20 mouse cellular contexts compared by ENCODE assay signal in the genomic region with DNA sequence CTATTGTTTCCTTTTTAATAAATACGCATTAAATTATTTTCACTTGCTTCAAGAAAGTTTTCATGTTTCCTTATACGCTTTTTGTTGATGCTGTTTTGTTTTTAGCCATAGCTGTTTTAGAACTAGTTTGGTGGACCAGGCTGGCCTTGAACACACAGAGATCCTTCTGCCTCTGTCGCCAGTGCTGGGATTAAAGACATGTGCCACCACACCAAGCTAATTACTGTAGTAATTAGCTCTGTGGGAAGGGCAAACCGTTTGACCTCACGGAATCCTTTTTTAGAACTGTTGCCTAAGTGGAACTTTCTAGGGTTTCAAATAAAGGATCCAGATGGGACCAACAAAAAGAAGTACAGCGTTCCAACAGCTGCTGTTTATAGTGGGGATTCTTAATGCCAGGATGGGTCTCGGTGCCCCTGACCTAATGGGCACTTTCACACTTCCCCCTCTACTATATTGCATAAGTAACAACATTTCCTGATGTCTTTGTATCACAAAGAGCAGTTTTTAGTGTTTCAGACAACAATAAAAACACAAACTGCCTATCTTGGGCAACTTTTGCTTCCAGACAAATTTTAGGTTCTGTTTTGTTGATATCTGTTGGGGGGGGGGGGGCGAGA. TPM values are rescaled to one million over a fixed set of nuclear protein-coding genes. Genes with fewer than 3 reads are reported as not detected.
DNase-seq lines count a peak whose midpoint lies in the region; ATAC-seq and TF ChIP-seq lines count a peak whose summit lies in the region.
"Had no signal": no experiment of that assay in that cellular context is flagged by ENCODE, and none has a peak within 500 bp of the region (broad histone marks: within the 10 kb centered on the region; RNA-seq: fewer than 3 reads in every experiment).

No protein-coding gene starts in this region.

- no peak for ATAC-seq in heart, postnatal 0 days (ENCODE audit: insufficient read depth, low read depth)
- ATAC-seq: forebrain, embryonic 14.5 days; hindbrain, postnatal 0 days had no signal

- no peak for TF ChIP-seq CTCF in gastrocnemius, adult 2 months (IDR thresholded peaks at IDR 0.05)
- TF ChIP-seq CTCF in heart, postnatal 0 days (IDR thresholded peaks at IDR 0.05; ENCODE audit: low read depth): no peak
- no peak for TF ChIP-seq CTCF in bone marrow macrophage, adult 2 months (IDR thresholded peaks at IDR 0.05; ENCODE audit: low read depth, low read length)

- no peaks in the 10 kb centered on the region for H3K36me3 ChIP-seq in heart, postnatal 0 days (replicated peaks; ENCODE audit: control insufficient read depth, insufficient read depth, low read length)
- no peaks in the 10 kb centered on the region for H3K36me3 ChIP-seq in macrophage (ENCODE audit: inconsistent target)
- H3K36me3 ChIP-seq: embryonic facial prominence, embryonic 15.5 days; hindbrain, embryonic 13.5 days had no signal

- WGBS in heart, postnatal 0 days: 79% methylated on average over 8 of the region's 8 CpGs
- WGBS in macrophage (ENCODE audit: missing documents): 33% methylated on average over 7 of the region's 8 CpGs

- H3K4me1 ChIP-seq in heart, postnatal 0 days (ENCODE audit: control insufficient read depth, insufficient read depth): peaks cover 31% of the 10 kb centered on the region
- H3K4me1 ChIP-seq in bone marrow macrophage, adult 2 months (ENCODE audit: control insufficient read depth, insufficient read depth, low read length): peaks cover 58% of the 10 kb centered on the region

- H3K79me2 ChIP-seq in macrophage (ENCODE audit: inconsistent target): peaks cover 100% of the 10 kb centered on the region

- DNase-seq in gastrocnemius, adult 2 months: no peak
- no peak for DNase-seq in gastrocnemius, postnatal 36 days
- DNase-seq in heart, postnatal 0 days (ENCODE audit: low spot score): no peak
- DNase-seq in heart, postnatal 10 days: no peak
- no peak for DNase-seq in T-cell, adult 2 months (ENCODE audit: low spot score)
- no peak for DNase-seq in thymus, adult 18-20 months
- DNase-seq: adrenal gland, adult 2 months; adrenal gland, postnatal 25 days; cerebellum, adult 11 months; cerebellum, adult 8-10 months; cerebellum, postnatal 25 days; kidney, adult 11 months had no signal

- no peak overlapping the region for H3K9ac ChIP-seq in heart, postnatal 0 days (replicated peaks; ENCODE audit: low read depth, low read length)
- H3K9ac ChIP-seq: embryonic facial prominence, embryonic 15.5 days; hindbrain, embryonic 13.5 days had no signal

- intact Hi-C loops in gastrocnemius, adult 2 months (cut with DNase I): loop anchor here (2.0 kb wide), 1 partner anchor 15 kb away; a partner anchor contains a TSS
- intact Hi-C loops in gastrocnemius, postnatal 36 days (cut with DNase I): no loop called here
- intact Hi-C loops in heart, postnatal 10 days (cut with DNase I): loop anchor here (2.0 kb wide), 1 partner anchor 15 kb away; a partner anchor contains a TSS

- H3K27ac ChIP-seq in gastrocnemius, adult 2 months: peak overlapping the region; percentile 77
- H3K27ac ChIP-seq in heart, postnatal 0 days (ENCODE audit: low read depth): peak overlapping the region; percentile 49; the same call in 1 of the 2 replicates
- peak overlapping the region; percentile 56 for H3K27ac ChIP-seq in bone marrow macrophage, adult 2 months (ENCODE audit: insufficient read depth, low read depth, low read length)
- peak overlapping the region; percentile 32 for H3K27ac ChIP-seq in macrophage
- H3K27ac ChIP-seq: embryonic facial prominence, embryonic 15.5 days; forebrain, embryonic 10.5 days; hindbrain, embryonic 13.5 days; hindbrain, postnatal 0 days had no signal

- no peaks in the 10 kb centered on the region for H3K27me3 ChIP-seq in heart, postnatal 0 days (ENCODE audit: control insufficient read depth, insufficient read depth, low read length)
- H3K27me3 ChIP-seq: embryonic facial prominence, embryonic 15.5 days; hindbrain, embryonic 13.5 days had no signal

- TF ChIP-seq POLR2A in bone marrow macrophage, adult 2 months (IDR thresholded peaks at IDR 0.05; ENCODE audit: borderline replicate concordance, low read depth, low read length): no peak

- no peaks in the 10 kb centered on the region for H3K9me3 ChIP-seq in heart, postnatal 0 days (replicated peaks; ENCODE audit: control insufficient read depth, low read length)
- H3K9me3 ChIP-seq: embryonic facial prominence, embryonic 15.5 days; forebrain, embryonic 10.5 days; hindbrain, embryonic 13.5 days had no signal

- no peak overlapping the region for H3K4me3 ChIP-seq in gastrocnemius, adult 2 months
- H3K4me3 ChIP-seq in heart, postnatal 0 days (ENCODE audit: low read depth, low read length): no peak overlapping the region
- H3K4me3 ChIP-seq in bone marrow macrophage, adult 2 months (ENCODE audit: insufficient read depth, low read length): no peak overlapping the region
- H3K4me3 ChIP-seq in macrophage (ENCODE audit: inconsistent target): no peak overlapping the region
- H3K4me3 ChIP-seq: embryonic facial prominence, embryonic 15.5 days; erythroblast, embryonic 14.5 days; forebrain, embryonic 10.5 days; hindbrain, embryonic 13.5 days had no signal

- H3K4me2 ChIP-seq in heart, postnatal 0 days (ENCODE audit: low read depth, low read length): no peak overlapping the region
- H3K4me2 ChIP-seq: embryonic facial prominence, embryonic 15.5 days; hindbrain, embryonic 13.5 days had no signal

- TF ChIP-seq EP300 in heart, postnatal 0 days (IDR thresholded peaks at IDR 0.05; ENCODE audit: low read depth): no peak

RNA-seq across cellular contexts. Expression of a gene that starts 15.7 kb away (rescaled TPM):
- total RNA-seq in gastrocnemius, adult 2 months (2021): 10 to 100 TPM; 58.6 to 69.8 TPM
- 10 to 100 TPM; 55.6 TPM for total RNA-seq in gastrocnemius, postnatal 36 days (2021)
- total RNA-seq in heart, postnatal 0 days (2014; rRNA removed; ENCODE audit: low replicate concordance): 52.1 and 69.1 TPM in 2 replicates
- 13.9 and 15.1 TPM in 2 replicates for polyA plus RNA-seq in heart, postnatal 0 days (2015; fragmentation: Nextera tagmentation; extraction: Ambion mirVana)
- total RNA-seq in heart, postnatal 10 days (2021): 10 to 100 TPM; 66.2 to 69.2 TPM
- 88.8 and 97.7 TPM in 2 replicates for polyA plus RNA-seq in bone marrow macrophage, adult 2 months (2012; ENCODE audit: insufficient read depth, insufficient read length, missing spikeins)
- 1,000 to 10,000 TPM in 7 of 26 experiments, 100 to 1,000 TPM in 19; 215 to 1,872 (median 460) TPM for total RNA-seq in macrophage (2018; cell fraction: chromatin; rRNA removed)
- 100 to 1,000 TPM in 2 of 26 experiments, 10 to 100 TPM in 24; 47.1 to 182 (median 64.5) TPM for total RNA-seq in macrophage (2018; cell fraction: cytosol; rRNA removed)
- 1,000 to 10,000 TPM in 3 of 26 experiments, 100 to 1,000 TPM in 23; 163 to 1,561 (median 343) TPM for total RNA-seq in macrophage (2018; cell fraction: nucleus; rRNA removed)
- polyA plus RNA-seq in macrophage (2018): 22.5 to 63.8 TPM (median 46.7 TPM) in 3 replicates

RNA-seq across cellular contexts. Expression of a gene that starts 29.7 kb away (rescaled TPM):
- 1 to 10 TPM; 7.9 to 8.2 TPM for total RNA-seq in gastrocnemius, adult 2 months (2021)
- total RNA-seq in gastrocnemius, postnatal 36 days (2021): 1 to 10 TPM; 7.1 to 8.1 TPM
- 3.2 and 6.5 TPM in 2 replicates for total RNA-seq in heart, postnatal 0 days (2014; rRNA removed; ENCODE audit: low replicate concordance)
- polyA plus RNA-seq in heart, postnatal 0 days (2015; fragmentation: Nextera tagmentation; extraction: Ambion mirVana): 2.3 and 2.4 TPM in 2 replicates
- total RNA-seq in heart, postnatal 10 days (2021): 10 to 100 TPM in 1 of 2 experiments, 1 to 10 TPM in 1; 10.0 to 10.2 TPM
- 4.8 and 5.7 TPM in 2 replicates for polyA plus RNA-seq in bone marrow macrophage, adult 2 months (2012; ENCODE audit: insufficient read depth, insufficient read length, missing spikeins)
- 100 to 1,000 TPM in 3 of 26 experiments, 10 to 100 TPM in 23; 16.8 to 212 (median 23.5) TPM for total RNA-seq in macrophage (2018; cell fraction: chromatin; rRNA removed)
- 10 to 100 TPM in 2 of 26 experiments, 1 to 10 TPM in 24; 4.2 to 21.6 (median 6.0) TPM for total RNA-seq in macrophage (2018; cell fraction: cytosol; rRNA removed)
- total RNA-seq in macrophage (2018; cell fraction: nucleus; rRNA removed): 100 to 1,000 TPM in 2 of 26 experiments, 10 to 100 TPM in 23, 1 to 10 TPM in 1; 9.7 to 169 (median 17.6) TPM
- 4.6 to 5.8 TPM (median 5.3 TPM) in 3 replicates for polyA plus RNA-seq in macrophage (2018)
